In the genomic region with DNA sequence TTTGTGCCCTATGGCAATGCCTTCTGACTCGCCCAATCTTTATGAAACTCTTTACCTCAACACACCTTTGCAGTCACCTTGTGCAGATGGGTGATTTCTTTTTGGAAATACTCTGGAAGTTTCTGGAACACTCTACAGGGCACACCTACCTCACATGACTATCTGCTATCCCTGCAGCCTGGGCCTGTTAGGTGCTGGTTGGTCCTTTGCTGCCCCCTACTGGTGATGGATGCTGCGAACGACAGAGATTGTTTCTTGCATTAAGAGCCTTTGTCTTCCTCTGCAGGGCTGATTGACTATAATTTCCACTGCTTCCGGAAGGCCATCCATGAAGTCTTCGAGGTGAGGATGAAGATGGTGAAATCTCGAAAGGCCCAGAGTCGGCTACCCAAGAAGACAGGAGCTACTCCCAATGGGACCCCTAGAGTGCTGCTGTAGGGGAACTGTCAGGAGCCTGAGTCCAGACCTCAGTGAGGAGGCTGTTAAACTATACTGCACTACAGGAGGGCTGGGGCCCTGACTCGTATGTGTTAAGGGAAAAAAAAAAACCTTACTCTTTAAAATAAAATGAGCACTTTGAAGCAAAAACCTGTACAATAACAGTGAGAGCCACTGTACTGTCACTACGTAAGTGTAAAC, we compare ENCODE assay signal across 8 mouse cellular contexts. TPM values are rescaled to one million over a fixed set of nuclear protein-coding genes. Genes with fewer than 3 reads are reported as not detected.
DNase-seq lines count a peak whose midpoint lies in the region; ATAC-seq and TF ChIP-seq lines count a peak whose summit lies in the region.

No protein-coding gene starts in this region.

- H3K4me3 ChIP-seq in ES-E14 (ENCODE audit: insufficient read depth in 1 of 2, low read depth in 1 of 2, low read length in 2 of 2, poor library complexity in 1 of 2, severe bottlenecking in 1 of 2), result no peak overlapping the region
- H3K4me3 ChIP-seq in forebrain, postnatal 0 days (ENCODE audit: low read depth, low read length), result no peak overlapping the region
- H3K4me3 ChIP-seq in hindbrain, embryonic 10.5 days, result no peak overlapping the region
- H3K4me3 ChIP-seq in lung, embryonic 15.5 days, result no peak overlapping the region

- in situ Hi-C loops in ES-E14 (cut with MboI; ENCODE audit: low sequenced_read_pairs in 2 of 2, unreplicated experiment in 2 of 2), result no loop called here

- H3K27me3 ChIP-seq in forebrain, postnatal 0 days (ENCODE audit: insufficient read depth, low read length), result no peaks in the 10 kb centered on the region
- no peaks in the 10 kb centered on the region for H3K27me3 ChIP-seq in hindbrain, embryonic 10.5 days (ENCODE audit: insufficient read depth, poor library complexity, severe bottlenecking)
- no peaks in the 10 kb centered on the region for H3K27me3 ChIP-seq in lung, embryonic 15.5 days

- no peaks in the 10 kb centered on the region for H3K4me1 ChIP-seq in ES-E14 (ENCODE audit: control insufficient read depth in 2 of 2, insufficient read depth in 2 of 2, low read length in 2 of 2, poor library complexity in 1 of 2)
- no peaks in the 10 kb centered on the region for H3K4me1 ChIP-seq in forebrain, postnatal 0 days (ENCODE audit: insufficient read depth)
- H3K4me1 ChIP-seq in hindbrain, embryonic 10.5 days (replicated peaks), result no peaks in the 10 kb centered on the region
- no peaks in the 10 kb centered on the region for H3K4me1 ChIP-seq in lung, embryonic 15.5 days

- H3K9me3 ChIP-seq in ES-E14 (ENCODE audit: control insufficient read depth, insufficient read depth, low read depth, low read length), result no peaks in the 10 kb centered on the region
- H3K9me3 ChIP-seq in forebrain, postnatal 0 days (ENCODE audit: low read length), result no peaks in the 10 kb centered on the region
- no peaks in the 10 kb centered on the region; the same call in 1 of the 2 replicates for H3K9me3 ChIP-seq in hindbrain, embryonic 10.5 days
- H3K9me3 ChIP-seq in lung, embryonic 15.5 days, result no peaks in the 10 kb centered on the region

- WGBS in forebrain, postnatal 0 days, result 46% methylated on average over 9 of the region's 9 CpGs
- WGBS in hindbrain, embryonic 10.5 days, result 62% methylated on average over 9 of the region's 9 CpGs
- 45% methylated on average over 9 of the region's 9 CpGs for WGBS in lung, embryonic 15.5 days

- TF ChIP-seq CTCF in forebrain, postnatal 0 days (IDR thresholded peaks at IDR 0.05; ENCODE audit: low read depth), result peak; percentile 97

- peak; percentile 94 for ATAC-seq in forebrain, postnatal 0 days
- ATAC-seq in lung, embryonic 15.5 days (ENCODE audit: borderline replicate concordance, extremely low read depth, low FRiP score, low TSS enrichment), result peak; percentile 57; the same call in 1 of the 2 replicates

- DNase-seq in ES-E14 (ENCODE audit: low read depth, low spot score), result peak; percentile 89
- DNase-seq in cerebellum, adult 11-12 months, result peak; percentile 79
- DNase-seq in forebrain, postnatal 0 days, result peak; percentile 93
- DNase-seq in hindbrain, embryonic 10.5 days (ENCODE audit: low spot score), result peak; percentile 83
- peak; percentile 79 to 95 for DNase-seq in layer of hippocampus, adult 8-10 months (ENCODE audit: low spot score in 2 of 2)
- peak; percentile 77 for DNase-seq in ovary, postnatal 10 days (ENCODE audit: low spot score)
- DNase-seq in thymus, postnatal 0 days (ENCODE audit: low spot score), result peak; percentile 90

- no peak overlapping the region for H3K9ac ChIP-seq in ES-E14 (ENCODE audit: insufficient read depth, low read depth, low read length, poor library complexity, severe bottlenecking)
- no peak overlapping the region for H3K9ac ChIP-seq in forebrain, postnatal 0 days
- no peak overlapping the region for H3K9ac ChIP-seq in lung, embryonic 15.5 days

- H3K36me3 ChIP-seq in ES-E14 (ENCODE audit: control insufficient read depth, insufficient read depth, low read length, poor library complexity, severe bottlenecking), result peaks cover 5% of the 10 kb centered on the region; the same call in 1 of the 2 replicates
- H3K36me3 ChIP-seq in forebrain, postnatal 0 days (ENCODE audit: insufficient read depth), result peaks cover 12% of the 10 kb centered on the region
- H3K36me3 ChIP-seq in hindbrain, embryonic 10.5 days, result peaks cover 49% of the 10 kb centered on the region
- no peaks in the 10 kb centered on the region for H3K36me3 ChIP-seq in lung, embryonic 15.5 days

- no peak overlapping the region for H3K27ac ChIP-seq in ES-E14 (ENCODE audit: insufficient read depth, low read depth, low read length, poor library complexity, severe bottlenecking)
- no peak overlapping the region for H3K27ac ChIP-seq in forebrain, postnatal 0 days (ENCODE audit: low read depth, low read length)
- H3K27ac ChIP-seq in hindbrain, embryonic 10.5 days, result no peak overlapping the region
- H3K27ac ChIP-seq in lung, embryonic 15.5 days, result no peak overlapping the region

- H3K4me2 ChIP-seq in forebrain, postnatal 0 days (ENCODE audit: low read depth), result no peak overlapping the region
- H3K4me2 ChIP-seq in lung, embryonic 15.5 days, result no peak overlapping the region

TF ChIP-seq in ES-E14, 5 proteins besides CTCF, POLR2A, EP300 and RAD21:
- TF ChIP-seq CHD2 (IDR thresholded peaks at IDR 0.05; ENCODE audit: low read depth, low read length), result no peak
- peak; percentile 58; the same call in 1 of the 2 replicates for TF ChIP-seq ZC3H11A (IDR thresholded peaks at IDR 0.05; ENCODE audit: borderline replicate concordance, low read depth, low read length)
- TF ChIP-seq HCFC1 (IDR thresholded peaks at IDR 0.05; ENCODE audit: borderline replicate concordance, insufficient read depth, low read length), result no peak
- no peak for TF ChIP-seq MAFK (IDR thresholded peaks at IDR 0.05; ENCODE audit: insufficient read depth, low read depth, low read length)
- no peak for TF ChIP-seq ZNF384 (IDR thresholded peaks at IDR 0.05; ENCODE audit: low read depth, low read length)
TF ChIP-seq in ES-E14: peak in this region for 1.

RNA-seq across cellular contexts. Expression of a gene that starts 12.7 kb away (rescaled TPM):
- total RNA-seq in ES-E14 (2012; rRNA removed), result 8.5 and 15.3 TPM in 2 replicates
- total RNA-seq in forebrain, postnatal 0 days (2014; rRNA removed), result 88.5 and 106 TPM in 2 replicates
- polyA plus RNA-seq in forebrain, postnatal 0 days (2015; fragmentation: Nextera tagmentation; extraction: Ambion mirVana), result 53.6 and 61.2 TPM in 2 replicates
- polyA plus RNA-seq in hindbrain, embryonic 10.5 days (2016; fragmentation: Nextera tagmentation; extraction: Ambion mirVana), result 47.4 and 49.0 TPM in 2 replicates
- 100 to 1,000 TPM; 102 to 112 (median 106) TPM for total RNA-seq in layer of hippocampus, adult 8-10 months (2022)
- 48.3 and 52.9 TPM in 2 replicates for polyA plus RNA-seq in lung, embryonic 15.5 days (2015; fragmentation: Nextera tagmentation; extraction: Ambion mirVana)
- polyA plus RNA-seq in thymus, postnatal 0 days (2015; fragmentation: Nextera tagmentation; extraction: Ambion mirVana), result 38.1 and 43.0 TPM in 2 replicates

RNA-seq across cellular contexts. Expression of a gene that starts 35.6 kb away (rescaled TPM):
- 14.4 and 15.0 TPM in 2 replicates for total RNA-seq in ES-E14 (2012; rRNA removed)
- 45.3 and 53.0 TPM in 2 replicates for total RNA-seq in forebrain, postnatal 0 days (2014; rRNA removed)
- polyA plus RNA-seq in forebrain, postnatal 0 days (2015; fragmentation: Nextera tagmentation; extraction: Ambion mirVana), result 21.8 and 30.6 TPM in 2 replicates
- polyA plus RNA-seq in hindbrain, embryonic 10.5 days (2016; fragmentation: Nextera tagmentation; extraction: Ambion mirVana), result 24.8 and 28.0 TPM in 2 replicates
- 10 to 100 TPM; 60.6 to 67.8 (median 64.7) TPM for total RNA-seq in layer of hippocampus, adult 8-10 months (2022)
- polyA plus RNA-seq in lung, embryonic 15.5 days (2015; fragmentation: Nextera tagmentation; extraction: Ambion mirVana), result 2.6 and 2.7 TPM in 2 replicates
- 10.1 and 12.5 TPM in 2 replicates for polyA plus RNA-seq in thymus, postnatal 0 days (2015; fragmentation: Nextera tagmentation; extraction: Ambion mirVana)

RNA-seq across cellular contexts. Expression of a gene that starts 44.3 kb away (rescaled TPM):
- total RNA-seq in ES-E14 (2012; rRNA removed), result not detected in 2 replicates
- total RNA-seq in forebrain, postnatal 0 days (2014; rRNA removed), result 0.54 TPM in 1 of 2 replicates, not detected in the other
- not detected in 2 replicates for polyA plus RNA-seq in forebrain, postnatal 0 days (2015; fragmentation: Nextera tagmentation; extraction: Ambion mirVana)
- 0.50 TPM in 1 of 2 replicates, not detected in the other for polyA plus RNA-seq in hindbrain, embryonic 10.5 days (2016; fragmentation: Nextera tagmentation; extraction: Ambion mirVana)
- total RNA-seq in layer of hippocampus, adult 8-10 months (2022), result 1 to 10 TPM in 1 of 4 experiments, under 1 TPM in 3; 0.23 to 1.4 (median 0.79) TPM
- polyA plus RNA-seq in lung, embryonic 15.5 days (2015; fragmentation: Nextera tagmentation; extraction: Ambion mirVana), result 0.59 TPM in 1 of 2 replicates, not detected in the other
- polyA plus RNA-seq in thymus, postnatal 0 days (2015; fragmentation: Nextera tagmentation; extraction: Ambion mirVana), result 0.84 and 1.6 TPM in 2 replicates
